Mouse (Mus musculus) midbrain, embryonic 10.5 days (tissue): Measurements from ENCODE around the gene Ppm1f. TPM values are rescaled to one million over a fixed set of nuclear protein-coding genes. Genes with fewer than 3 reads are reported as not detected.

ENCODE experiments used
- DNase-seq: peaks from one replicate; pipeline ENCODE4 v3.0.0-alpha.2; 2017; ENCODE audit warnings: low spot score
- H3K27ac ChIP-seq: fragments of 300-500 bp; sonication (generic); replicated peaks from 2 replicates; pipeline ENCODE4 v1.5.1; 2016; ENCODE audit warnings: mild to moderate bottlenecking
- H3K27me3 ChIP-seq: fragments of 300-500 bp; sonication (generic); 2 replicates; pipeline ENCODE4 v1.6.1; 2016; ENCODE audit warnings: low read depth, mild to moderate bottlenecking; ENCODE audit not compliant: poor library complexity, severe bottlenecking
- H3K36me3 ChIP-seq: fragments of 300-500 bp; sonication (generic); 2 replicates; pipeline ENCODE4 v1.6.1; 2016; ENCODE audit warnings: mild to moderate bottlenecking, moderate library complexity
- H3K4me1 ChIP-seq: fragments of 300-500 bp; sonication (generic); 2 replicates; pipeline ENCODE4 v1.6.1; 2016
- H3K4me3 ChIP-seq: fragments of 300-500 bp; sonication (generic); 2 replicates; pipeline ENCODE4 v1.5.1; 2016; ENCODE audit warnings: mild to moderate bottlenecking, moderate library complexity
- H3K9me3 ChIP-seq: fragments of 300-500 bp; sonication (generic); replicated peaks from 2 replicates; pipeline ENCODE4 v1.6.1; 2016; ENCODE audit warnings: mild to moderate bottlenecking
- WGBS: fragments of 180-500 bp; shearing (Covaris S2); methylation state at CpG from one replicate; pipeline ENCODE4 v1.1.7; 2016; 5-methylcytosine and 5-hydroxymethylcytosine counted together
- polyA plus RNA-seq: library from polyadenylated mRNA; unstranded; fragments of >200 nt; fragmentation: Nextera tagmentation; extraction: Ambion mirVana; gene quantifications from 2 replicates; pipeline ENCODE4 v1.2.1, GENCODE M21; 2016

The Ppm1f gene
- polyA plus RNA-seq, 1 experiment from 2014 or later, result 26.6 TPM

GRCm38 (mm10) chr16:16870617-16871331, 25.5 kb upstream of the Ppm1f start, which contains the start of the genes Top3b and Vpreb1:
Gene Top3b, plus strand, starts transcription at chr16:16870736.
Gene Vpreb1, minus strand, starts transcription at chr16:16870843.
- peaks cover 9% of the 10 kb centered on the region for H3K36me3 ChIP-seq
- peak; percentile 97 for DNase-seq
- peaks cover under 1% of the 10 kb centered on the region; the same call in 1 of the 2 replicates for H3K9me3 ChIP-seq
- H3K27me3 ChIP-seq, result no peaks in the 10 kb centered on the region
- H3K27ac ChIP-seq, result peak within 1 kb of the TSS; percentile 89
- WGBS, result under 1% methylated on average over 49 of the region's 49 CpGs
- peak within 1 kb of the TSS; percentile 66 for H3K4me3 ChIP-seq
- peaks cover 11% of the 10 kb centered on the region for H3K4me1 ChIP-seq

- H3K4me3 ChIP-seq, result no peak overlapping the region
- H3K9me3 ChIP-seq, result peaks cover 8% of the 10 kb centered on the region
- H3K27ac ChIP-seq, result no peak overlapping the region
- no peaks in the 10 kb centered on the region for H3K4me1 ChIP-seq
- WGBS, result 91% methylated on average over 5 of the region's 5 CpGs
- no peak for DNase-seq
- no peaks in the 10 kb centered on the region for H3K27me3 ChIP-seq
- H3K36me3 ChIP-seq, result peaks cover 90% of the 10 kb centered on the region
These were observed 17.2 kb upstream of the Ppm1f start for GRCm38 (mm10) chr16:16879025-16879424.

- H3K4me1 ChIP-seq, result no peaks in the 10 kb centered on the region
- H3K36me3 ChIP-seq, result peaks cover 100% of the 10 kb centered on the region
- H3K4me3 ChIP-seq, result no peak overlapping the region
- WGBS, result 95% methylated on average over 1 of the region's 1 CpGs
- H3K9me3 ChIP-seq, result no peaks in the 10 kb centered on the region
- no peak for DNase-seq
- no peaks in the 10 kb centered on the region for H3K27me3 ChIP-seq
- no peak overlapping the region for H3K27ac ChIP-seq
These were observed 7.9 kb upstream of the Ppm1f start for GRCm38 (mm10) chr16:16888341-16888740.

GRCm38 (mm10) chr16:16892366-16892765, 3.9 kb upstream of the Ppm1f start:
- DNase-seq, result no peak
- Histone ChIP-seq H3K36me3 (peaks cover 70% of the 10 kb centered on the region), H3K4me3 (no peak overlapping the region)

GRCm38 (mm10) chr16:16896015-16896381, 271 bp upstream of the Ppm1f start:
- Histone ChIP-seq H3K9me3 (no peaks in the 10 kb centered on the region), H3K36me3 (peaks cover 34% of the 10 kb centered on the region), H3K4me1 (peaks cover 21% of the 10 kb centered on the region), H3K27ac (peak overlapping the region; percentile 85), H3K27me3 (no peaks in the 10 kb centered on the region), H3K4me3 (peak overlapping the region; percentile 74)
- WGBS, result 25% methylated on average over 4 of the region's 4 CpGs
- DNase-seq, result no peak

More at GRCm38 (mm10) chr16:16892366-16892765, 3.9 kb upstream of the Ppm1f start:
- 93% methylated on average over 7 of the region's 7 CpGs for WGBS
- H3K4me1 ChIP-seq, result peaks cover 15% of the 10 kb centered on the region
- H3K27me3 ChIP-seq, result no peaks in the 10 kb centered on the region
- H3K27ac ChIP-seq, result no peak overlapping the region
- H3K9me3 ChIP-seq, result no peaks in the 10 kb centered on the region

GRCm38 (mm10) chr16:16897056-16897584, 851 bp downstream of the Ppm1f start:
- Histone ChIP-seq H3K9me3 (no peaks in the 10 kb centered on the region), H3K27me3 (no peaks in the 10 kb centered on the region), H3K36me3 (peaks cover 23% of the 10 kb centered on the region), H3K4me3 (peak overlapping the region; percentile 74), H3K27ac (peak overlapping the region; percentile 85), H3K4me1 (peaks cover 21% of the 10 kb centered on the region)
- no peak for DNase-seq
- WGBS, result 31% methylated on average over 10 of the region's 10 CpGs

- WGBS, result 84% methylated on average over 4 of the region's 4 CpGs
- Histone ChIP-seq H3K36me3 (peaks cover 45% of the 10 kb centered on the region), H3K27me3 (no peaks in the 10 kb centered on the region), H3K4me3 (no peak overlapping the region), H3K4me1 (peaks cover 7% of the 10 kb centered on the region), H3K27ac (no peak overlapping the region; the same call in 1 of the 2 replicates), H3K9me3 (no peaks in the 10 kb centered on the region)
- no peak for DNase-seq
These were observed 6.1 kb downstream of the Ppm1f start for GRCm38 (mm10) chr16:16902329-16902728.

- Histone ChIP-seq H3K27me3 (no peaks in the 10 kb centered on the region), H3K27ac (no peak overlapping the region), H3K36me3 (peaks cover 50% of the 10 kb centered on the region), H3K4me3 (no peak overlapping the region), H3K9me3 (no peaks in the 10 kb centered on the region), H3K4me1 (no peaks in the 10 kb centered on the region)
- DNase-seq, result no peak
- WGBS, result 91% methylated on average over 5 of the region's 5 CpGs
These were observed 6.9 kb downstream of the Ppm1f start for GRCm38 (mm10) chr16:16903188-16903587.

- 79% methylated on average over 6 of the region's 6 CpGs for WGBS
These were observed 11.5 kb downstream of the Ppm1f start for GRCm38 (mm10) chr16:16907799-16908198.

GRCm38 (mm10) chr16:16911641-16912597, 15.7 kb downstream of the Ppm1f start:
- peak; percentile 86 for DNase-seq
- no peak overlapping the region for H3K4me3 ChIP-seq
- H3K36me3 ChIP-seq, result peaks cover 86% of the 10 kb centered on the region
- no peaks in the 10 kb centered on the region for H3K27me3 ChIP-seq
- H3K9me3 ChIP-seq, result no peaks in the 10 kb centered on the region
- H3K4me1 ChIP-seq, result peaks cover 10% of the 10 kb centered on the region
- WGBS, result 35% methylated on average over 13 of the region's 13 CpGs
- peak overlapping the region; percentile 87 for H3K27ac ChIP-seq

More at GRCm38 (mm10) chr16:16907799-16908198, 11.5 kb downstream of the Ppm1f start:
- no peak for DNase-seq
- peaks cover 87% of the 10 kb centered on the region for H3K36me3 ChIP-seq
- no peak overlapping the region for H3K4me3 ChIP-seq
- peaks cover 10% of the 10 kb centered on the region for H3K4me1 ChIP-seq
- no peaks in the 10 kb centered on the region for H3K27me3 ChIP-seq
- no peaks in the 10 kb centered on the region for H3K9me3 ChIP-seq
- H3K27ac ChIP-seq, result no peak overlapping the region

GRCm38 (mm10) chr16:16913440-16913839, 17.2 kb downstream of the Ppm1f start:
- Histone ChIP-seq H3K36me3 (peaks cover 91% of the 10 kb centered on the region), H3K9me3 (no peaks in the 10 kb centered on the region), H3K4me3 (no peak overlapping the region), H3K27ac (no peak overlapping the region), H3K4me1 (peaks cover 10% of the 10 kb centered on the region), H3K27me3 (no peaks in the 10 kb centered on the region)
- WGBS, result 90% methylated on average over 1 of the region's 1 CpGs
- no peak for DNase-seq

GRCm38 (mm10) chr16:16918441-16919117, 22.3 kb downstream of the Ppm1f start:
- WGBS, result 89% methylated on average over 7 of the region's 7 CpGs
- Histone ChIP-seq H3K36me3 (peaks cover 97% of the 10 kb centered on the region), H3K27me3 (no peaks in the 10 kb centered on the region), H3K27ac (no peak overlapping the region), H3K9me3 (no peaks in the 10 kb centered on the region), H3K4me3 (no peak overlapping the region), H3K4me1 (no peaks in the 10 kb centered on the region)
- DNase-seq, result no peak
